ENCODE assay signal across 21 mouse cellular contexts in the genomic region with DNA sequence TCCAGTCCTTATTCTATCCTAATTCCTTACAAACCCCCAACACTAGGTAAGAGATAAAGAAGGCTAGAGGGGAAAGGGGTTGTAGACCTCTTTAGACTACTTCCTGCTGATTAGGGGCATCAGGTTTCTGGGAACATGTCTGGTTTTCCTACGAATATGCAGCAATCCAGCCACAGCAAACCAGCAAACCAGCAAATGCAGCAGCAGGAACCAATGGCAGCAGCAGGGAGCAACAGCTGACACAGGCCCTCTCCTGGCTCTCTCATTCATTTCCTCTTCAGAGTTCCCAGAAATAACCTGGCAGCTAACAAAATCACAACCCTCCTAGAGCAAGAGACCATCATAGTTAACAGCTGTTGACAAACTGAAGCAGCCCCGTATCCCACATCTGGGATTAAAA.
"Had no signal": no experiment of that assay in that cellular context is flagged by ENCODE, and none has a peak within 500 bp of the region (broad histone marks: within the 10 kb centered on the region; RNA-seq: fewer than 3 reads in every experiment).

No protein-coding gene starts in this region.

- H3K9me3 ChIP-seq: limb, embryonic 12.5 days; limb, embryonic 15.5 days; neural tube, embryonic 12.5 days; neural tube, embryonic 15.5 days; stomach, embryonic 15.5 days had no signal

- H3K4me1 ChIP-seq: limb, embryonic 12.5 days; limb, embryonic 15.5 days; neural tube, embryonic 12.5 days; neural tube, embryonic 15.5 days; stomach, embryonic 15.5 days had no signal

- H3K36me3 ChIP-seq: limb, embryonic 12.5 days; limb, embryonic 15.5 days; neural tube, embryonic 12.5 days; neural tube, embryonic 15.5 days; stomach, embryonic 15.5 days had no signal

- H3K9ac ChIP-seq: limb, embryonic 12.5 days; limb, embryonic 15.5 days; liver, embryonic 14.5 days; liver, postnatal 0 days; lung, embryonic 14.5 days; neural tube, embryonic 12.5 days; neural tube, embryonic 15.5 days; stomach, embryonic 15.5 days had no signal

- H3K4me2 ChIP-seq: limb, embryonic 12.5 days; limb, embryonic 15.5 days; liver, embryonic 11.5 days; lung, embryonic 14.5 days; midbrain, embryonic 11.5 days; neural tube, embryonic 12.5 days; neural tube, embryonic 15.5 days; stomach, embryonic 15.5 days had no signal

- ATAC-seq: liver, postnatal 0 days; lung, postnatal 0 days had no signal

- H3K27ac ChIP-seq: limb, embryonic 12.5 days; limb, embryonic 15.5 days; liver, embryonic 14.5 days; neural tube, embryonic 12.5 days; neural tube, embryonic 15.5 days; stomach, embryonic 15.5 days had no signal

- H3K4me3 ChIP-seq: limb, embryonic 12.5 days; limb, embryonic 15.5 days; megakaryocyte, embryonic 14.5 days; neural tube, embryonic 12.5 days; neural tube, embryonic 15.5 days; stomach, embryonic 15.5 days had no signal

- DNase-seq: kidney, postnatal 14 days; kidney, postnatal 4 days; left cerebral cortex, postnatal 4 days; liver, postnatal 0 days; lung, embryonic 14.5 days; lung, postnatal 36 days; midbrain, embryonic 14.5 days; right cerebral cortex, adult 18-20 months; right cerebral cortex, postnatal 25 days; spleen, adult 18-20 months; thymus, postnatal 25 days had no signal

- H3K27me3 ChIP-seq: limb, embryonic 12.5 days; limb, embryonic 15.5 days; neural tube, embryonic 12.5 days; neural tube, embryonic 15.5 days; stomach, embryonic 15.5 days had no signal
